Mouse (Mus musculus) heart, embryonic 11.5 days (tissue): ENCODE data around the gene Zmynd19. TPM values are rescaled to one million over a fixed set of nuclear protein-coding genes. Genes with fewer than 3 reads are reported as not detected.
A peak's percentile ranks its signal among the peaks of the same experiment; 100 is the strongest.

Source experiments
- ATAC-seq: fragments of 200-750 bp; cut with Nextera tagmentation; replicated peaks from 2 replicates; pipeline ENCODE4 v1.8.0; 2017; ENCODE audit warnings: moderate library complexity; ENCODE audit not compliant: insufficient number of reproducible peaks, low FRiP score, low TSS enrichment
- H3K27ac ChIP-seq: fragments of 300-500 bp; sonication (generic); 2 replicates; pipeline ENCODE4 v1.5.1; 2014; ENCODE audit warnings: mild to moderate bottlenecking, low read depth, low read length
- H3K27me3 ChIP-seq: fragments of 300-500 bp; sonication (generic); 2 replicates; pipeline ENCODE4 v1.6.1; 2014; ENCODE audit warnings: mild to moderate bottlenecking, low read length, mixed read lengths; ENCODE audit not compliant: control insufficient read depth, insufficient read depth
- H3K36me3 ChIP-seq: fragments of 300-500 bp; sonication (generic); 2 replicates; pipeline ENCODE4 v1.6.1; 2014; ENCODE audit warnings: mild to moderate bottlenecking, low read length, moderate library complexity, mixed read lengths; ENCODE audit not compliant: control insufficient read depth, insufficient read depth
- H3K4me1 ChIP-seq: fragments of 300-500 bp; sonication (generic); 2 replicates; pipeline ENCODE4 v1.6.1; 2014; ENCODE audit warnings: low read length; ENCODE audit not compliant: control insufficient read depth, insufficient read depth
- H3K4me2 ChIP-seq: fragments of 300-500 bp; sonication (generic); 2 replicates; pipeline ENCODE4 v1.6.1; 2014; ENCODE audit warnings: mild to moderate bottlenecking, moderate library complexity
- H3K4me3 ChIP-seq: fragments of 300-500 bp; sonication (generic); 2 replicates; pipeline ENCODE4 v1.5.1; 2014; ENCODE audit warnings: low read depth, low read length
- H3K9ac ChIP-seq: fragments of 300-500 bp; sonication (generic); 2 replicates; pipeline ENCODE4 v1.6.1; 2014; ENCODE audit warnings: mild to moderate bottlenecking, low read depth, low read length, moderate library complexity
- H3K9me3 ChIP-seq: fragments of 300-500 bp; sonication (generic); replicated peaks from 2 replicates; pipeline ENCODE4 v1.6.1; 2016; ENCODE audit warnings: low read length; ENCODE audit not compliant: control insufficient read depth
- WGBS: fragments of 180-500 bp; shearing (Covaris S2); extraction: QIAGEN DNeasy Blood & Tissue Kit; methylation state at CpG from one replicate; pipeline ENCODE4 v1.1.7; 2014; ENCODE audit not compliant: insufficient replicate concordance; 5-methylcytosine and 5-hydroxymethylcytosine counted together
- polyA plus RNA-seq: library from polyadenylated mRNA; unstranded; fragments of >200 nt; fragmentation: Nextera tagmentation; extraction: Ambion mirVana; gene quantifications from 2 replicates; pipeline ENCODE4 v1.2.1, GENCODE M21; 2014

Zmynd19 gene
- 12.5 and 19.7 TPM in 2 replicates for polyA plus RNA-seq

DNA sequence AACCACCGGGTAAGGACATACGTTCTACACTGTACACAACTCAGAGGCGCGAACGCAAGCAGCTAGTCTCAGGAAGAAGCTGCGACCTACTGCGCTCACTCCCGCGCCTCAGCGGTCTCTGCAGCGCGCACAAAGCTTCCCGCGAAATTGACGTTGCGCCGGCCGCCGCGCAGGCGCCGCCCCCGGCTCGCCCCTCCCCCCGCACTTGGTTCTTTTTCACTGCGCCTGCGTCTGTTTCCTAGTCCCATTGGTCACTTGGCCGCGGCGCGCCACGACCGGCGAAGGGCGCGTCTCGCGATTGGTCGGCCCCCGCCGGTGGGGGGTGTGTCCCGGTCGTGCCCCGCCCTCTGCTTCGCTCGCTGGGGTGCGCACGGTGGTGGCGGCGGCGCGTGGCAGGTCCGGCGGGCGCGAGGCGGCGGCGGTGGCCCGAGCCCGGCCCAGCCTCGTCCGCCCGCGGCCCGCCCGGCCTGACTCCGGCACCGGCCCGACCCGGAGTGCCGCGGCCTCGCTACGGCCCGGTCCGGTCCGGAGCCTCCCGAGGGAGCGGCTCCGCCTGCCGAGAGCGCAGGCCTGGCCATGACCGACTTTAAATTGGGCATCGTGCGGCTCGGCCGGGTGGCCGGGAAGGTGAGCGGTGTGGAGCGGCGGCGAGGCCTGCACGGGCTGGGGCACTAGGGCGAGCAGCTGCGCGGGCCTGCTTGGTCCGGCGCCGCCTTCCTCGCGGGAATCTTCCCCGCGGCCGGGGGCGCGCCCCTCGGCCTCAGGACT lies at the start of gene Zmynd19:
Gene Zmynd19 (plus strand): TSS at position 372 of the 768 bp plus-strand sequence.
- Histone ChIP-seq H3K9ac (peak within 1 kb of the TSS; percentile 94), H3K4me1 (peaks cover 6% of the 10 kb centered on the region), H3K27me3 (no peaks in the 10 kb centered on the region), H3K4me2 (peak within 1 kb of the TSS; percentile 95), H3K27ac (no peak within 1 kb of the TSS), H3K36me3 (peaks cover 20% of the 10 kb centered on the region), H3K4me3 (peak within 1 kb of the TSS; percentile 98), H3K9me3 (no peaks in the 10 kb centered on the region)
- under 1% methylated on average over 107 of the region's 108 CpGs for WGBS
- peak; percentile 99 for ATAC-seq

DNA sequence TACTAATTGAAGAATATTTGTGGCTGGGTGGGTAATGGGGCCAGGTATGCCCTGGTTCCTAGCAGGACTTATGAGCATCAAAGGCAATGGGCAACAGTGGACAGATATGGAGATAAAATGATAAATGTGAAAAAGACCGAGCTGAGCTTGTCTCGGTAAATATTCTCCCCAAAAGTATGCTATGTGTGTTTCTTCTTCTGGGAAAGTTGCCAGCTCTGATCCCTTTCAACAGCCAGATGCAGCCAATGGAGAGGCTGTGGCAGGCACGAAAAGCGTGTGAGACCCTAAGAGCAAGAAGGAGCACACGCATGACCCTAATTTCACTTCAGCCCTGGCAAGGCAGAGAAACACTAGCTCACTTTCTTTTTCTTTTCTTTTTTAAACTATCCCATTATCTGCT lies 48.5 kb upstream of the Zmynd19 start:
- Histone ChIP-seq H3K9ac (no peak overlapping the region), H3K9me3 (no peaks in the 10 kb centered on the region), H3K27ac (no peak overlapping the region), H3K27me3 (no peaks in the 10 kb centered on the region), H3K4me1 (peaks cover 9% of the 10 kb centered on the region), H3K36me3 (no peaks in the 10 kb centered on the region), H3K4me3 (no peak overlapping the region), H3K4me2 (no peak overlapping the region)
- WGBS, result 76% methylated on average over 5 of the region's 5 CpGs
- ATAC-seq, result no peak

DNA sequence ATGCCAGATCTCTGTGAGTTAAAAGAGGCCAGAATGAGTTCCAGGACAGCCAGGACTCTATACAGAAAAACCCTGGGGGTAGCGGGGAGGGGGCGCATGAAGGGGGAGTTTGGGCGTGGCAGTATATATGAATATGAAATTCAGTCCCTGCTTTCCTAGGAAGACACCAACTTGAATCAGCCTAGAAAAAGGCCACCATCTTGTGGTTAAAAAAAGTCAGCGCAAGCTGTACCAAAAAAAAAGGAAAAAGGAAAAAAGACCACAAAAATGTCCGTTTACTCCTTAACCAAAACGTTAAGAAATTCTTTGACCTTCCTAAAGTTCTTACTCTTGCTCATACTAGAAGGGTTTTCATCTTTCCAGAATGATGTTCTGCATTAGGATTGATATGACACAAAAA lies 46.6 kb upstream of the Zmynd19 start:
- Histone ChIP-seq H3K36me3 (no peaks in the 10 kb centered on the region), H3K9me3 (no peaks in the 10 kb centered on the region), H3K4me2 (no peak overlapping the region), H3K4me1 (peaks cover 9% of the 10 kb centered on the region), H3K27me3 (no peaks in the 10 kb centered on the region), H3K9ac (no peak overlapping the region), H3K4me3 (no peak overlapping the region), H3K27ac (no peak overlapping the region)
- no peak for ATAC-seq
- 90% methylated on average over 6 of the region's 6 CpGs for WGBS

DNA sequence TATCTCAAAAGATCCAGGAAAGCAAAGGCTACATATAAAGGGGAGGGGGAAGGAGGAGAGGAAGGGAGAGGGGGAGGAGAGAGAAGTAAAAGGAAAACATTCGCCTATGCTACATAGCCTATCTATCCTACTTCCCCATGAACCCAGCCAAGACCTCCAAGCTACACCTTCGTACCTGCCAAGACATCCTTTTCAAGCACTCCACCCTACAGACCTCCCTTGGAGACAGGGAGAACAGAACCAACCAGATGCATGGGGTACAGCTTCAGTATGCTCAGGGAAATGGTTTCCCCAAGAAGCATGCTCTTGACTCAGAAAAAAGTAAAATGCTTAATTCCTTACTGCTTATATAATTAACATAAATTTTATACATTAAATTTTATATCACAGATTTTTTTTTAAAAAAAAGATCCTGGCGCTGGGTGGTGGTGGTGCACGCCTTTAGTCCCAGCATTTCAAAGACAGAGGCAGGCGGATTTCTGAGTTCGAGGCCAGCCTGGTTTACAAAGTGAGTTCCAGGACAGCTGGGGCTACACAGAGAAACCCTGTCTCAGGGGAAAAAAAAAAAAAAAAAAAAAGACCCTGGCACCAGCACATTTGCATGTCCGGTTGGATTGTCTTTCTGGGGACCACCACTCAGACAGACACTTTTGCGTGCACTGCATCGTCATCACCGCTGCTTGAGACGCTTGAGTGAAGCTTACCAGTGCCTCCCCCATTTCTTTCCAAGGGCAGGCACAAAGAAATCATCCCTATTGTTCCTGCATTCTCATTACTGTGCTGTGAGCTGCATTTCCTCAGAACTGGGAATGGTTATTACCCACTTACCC lies 44.6 kb upstream of the Zmynd19 start:
- H3K4me2 ChIP-seq, result no peak overlapping the region
- no peaks in the 10 kb centered on the region for H3K36me3 ChIP-seq
- H3K4me1 ChIP-seq, result peaks cover 9% of the 10 kb centered on the region
- H3K27ac ChIP-seq, result no peak overlapping the region
- H3K27me3 ChIP-seq, result no peaks in the 10 kb centered on the region
- ATAC-seq, result no peak
- 73% methylated on average over 11 of the region's 11 CpGs for WGBS
- no peak overlapping the region for H3K4me3 ChIP-seq
- no peak overlapping the region for H3K9ac ChIP-seq
- H3K9me3 ChIP-seq, result no peaks in the 10 kb centered on the region

DNA sequence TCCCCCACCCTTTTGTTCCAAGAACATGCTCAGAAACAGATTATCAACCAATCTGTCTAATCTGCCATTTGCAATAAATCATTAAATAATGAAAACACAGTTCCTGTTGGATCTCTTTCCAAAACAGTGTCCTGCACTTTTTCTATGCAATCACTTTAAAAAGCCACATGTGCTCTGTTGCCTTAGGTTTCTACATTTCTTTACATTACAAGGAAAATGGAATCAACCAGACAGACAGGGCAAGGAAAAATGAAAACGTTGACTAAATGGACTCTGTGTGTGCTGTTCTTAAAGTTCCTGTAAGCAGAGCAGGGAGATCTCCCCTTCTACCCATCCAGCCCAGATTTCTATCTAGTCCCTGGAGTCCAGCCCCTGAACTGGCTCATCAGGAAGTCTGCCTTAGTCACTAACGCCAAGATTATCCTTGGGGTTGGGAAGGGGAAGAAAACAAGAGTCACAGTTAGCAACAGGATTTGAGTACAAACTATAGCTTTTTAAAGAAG lies 43.9 kb upstream of the Zmynd19 start:
- 27% methylated on average over 2 of the region's 2 CpGs for WGBS

DNA sequence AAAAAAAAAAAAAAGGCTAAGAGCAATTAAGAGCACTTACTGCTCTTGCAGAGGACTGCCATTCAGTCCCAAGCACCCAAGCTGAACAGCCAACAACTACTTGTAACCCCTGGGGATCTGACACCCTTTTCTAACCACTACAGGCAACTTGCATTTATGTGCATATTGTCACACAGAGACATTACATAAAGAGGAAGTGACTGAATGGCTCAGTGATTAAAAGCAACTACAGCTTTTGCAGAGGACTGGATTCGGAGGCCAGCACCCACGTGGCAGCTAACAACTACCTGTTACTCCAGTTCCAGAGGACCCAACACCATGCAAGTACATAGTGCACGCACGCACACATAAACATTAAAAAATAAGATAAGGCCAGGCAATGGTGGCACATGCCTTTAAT lies 39.1 kb upstream of the Zmynd19 start:
- WGBS, result 93% methylated on average over 4 of the region's 4 CpGs
- no peak overlapping the region for H3K4me2 ChIP-seq
- no peaks in the 10 kb centered on the region for H3K9me3 ChIP-seq
- no peaks in the 10 kb centered on the region for H3K36me3 ChIP-seq
- H3K4me1 ChIP-seq, result peaks cover 5% of the 10 kb centered on the region
- H3K9ac ChIP-seq, result no peak overlapping the region
- ATAC-seq, result no peak
- no peak overlapping the region for H3K4me3 ChIP-seq
- H3K27me3 ChIP-seq, result no peaks in the 10 kb centered on the region
- H3K27ac ChIP-seq, result no peak overlapping the region

More for the DNA sequence above, 43.9 kb upstream of the Zmynd19 start:
- Histone ChIP-seq H3K4me2 (no peak overlapping the region), H3K27me3 (no peaks in the 10 kb centered on the region), H3K27ac (0 out of 2 replicates have a peak overlapping the region, but pooled peaks have one; percentile 7), H3K36me3 (no peaks in the 10 kb centered on the region), H3K4me1 (peaks cover 9% of the 10 kb centered on the region), H3K9ac (no peak overlapping the region), H3K9me3 (no peaks in the 10 kb centered on the region), H3K4me3 (no peak overlapping the region)
- no peak for ATAC-seq

DNA sequence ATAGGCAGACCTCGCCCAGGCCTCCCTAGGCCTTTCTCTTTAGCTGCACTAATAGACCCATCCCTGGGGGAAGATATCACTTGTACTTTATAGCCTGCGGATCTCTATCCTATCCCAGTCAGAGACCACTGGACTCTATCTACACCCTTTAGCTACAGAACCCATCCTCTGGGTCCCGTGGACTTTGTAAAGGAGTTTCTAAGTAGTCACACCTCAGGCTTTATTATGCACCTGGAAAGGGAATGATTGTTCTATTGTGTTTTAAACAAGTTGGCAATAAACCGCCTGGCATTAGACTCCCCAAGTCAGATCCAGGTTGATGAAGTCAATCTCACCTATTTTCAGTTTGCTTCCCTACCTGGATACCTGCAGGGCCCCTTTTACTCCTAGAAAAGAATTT lies 37.4 kb upstream of the Zmynd19 start:
- H3K9ac ChIP-seq, result no peak overlapping the region
- no peak overlapping the region for H3K4me3 ChIP-seq
- H3K9me3 ChIP-seq, result no peaks in the 10 kb centered on the region
- H3K27ac ChIP-seq, result no peak overlapping the region
- H3K4me2 ChIP-seq, result no peak overlapping the region
- WGBS, result 89% methylated on average over 4 of the region's 4 CpGs
- H3K27me3 ChIP-seq, result no peaks in the 10 kb centered on the region
- no peaks in the 10 kb centered on the region for H3K36me3 ChIP-seq
- ATAC-seq, result no peak
- H3K4me1 ChIP-seq, result peaks cover under 1% of the 10 kb centered on the region; the same call in 1 of the 2 replicates

DNA sequence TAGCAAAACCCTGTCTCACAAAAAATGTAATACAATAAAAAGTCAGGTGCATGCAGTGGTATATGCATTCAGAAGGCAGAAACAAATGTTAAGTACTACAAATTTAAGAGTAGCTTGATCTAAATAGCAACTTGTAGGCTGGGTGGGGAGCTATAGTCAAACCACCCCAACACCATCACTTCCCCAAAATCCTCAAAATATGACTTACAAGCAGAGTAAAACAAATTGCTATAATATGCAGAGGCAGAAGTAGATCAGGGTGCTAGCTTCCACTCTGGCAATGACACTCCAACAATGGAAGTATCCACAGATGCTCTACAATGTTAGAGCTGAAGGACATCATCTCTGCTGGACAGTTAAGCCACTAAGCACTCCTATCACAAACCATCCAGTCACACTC lies 37.0 kb upstream of the Zmynd19 start:
- Histone ChIP-seq H3K36me3 (no peaks in the 10 kb centered on the region), H3K4me2 (no peak overlapping the region), H3K9me3 (no peaks in the 10 kb centered on the region), H3K27ac (no peak overlapping the region), H3K4me3 (no peak overlapping the region), H3K27me3 (no peaks in the 10 kb centered on the region), H3K9ac (no peak overlapping the region), H3K4me1 (peaks cover 4% of the 10 kb centered on the region)
- ATAC-seq, result no peak
